Mouse (Mus musculus) spleen, adult 2 months (tissue): ENCODE data around the gene Cfap74.

Source experiments
- CTCF ChIP-seq: fragments of 200-500 bp; IDR thresholded peaks from 2 replicates; pipeline ENCODE4 v1.5.1; 2011; ENCODE audit warnings: mild to moderate bottlenecking, inconsistent platforms; ENCODE audit not compliant: insufficient read depth, insufficient read length, insufficient replicate concordance; ENCODE audit errors: extremely low read depth
- POLR2A ChIP-seq: fragments of 200-500 bp; IDR thresholded peaks from 2 replicates; pipeline ENCODE4 v1.6.1; 2011; ENCODE audit warnings: low read depth, low read length, inconsistent platforms

GRCm38 (mm10) chr4:155387166-155387565 is 21.8 kb upstream of the Cfap74 start:
- TF ChIP-seq CTCF: no peak
- no peak for TF ChIP-seq POLR2A
